Mouse (Mus musculus) heart, embryonic 14.5 days (tissue): ENCODE results near the gene Smoc1. TPM values are rescaled to one million over a fixed set of nuclear protein-coding genes. Genes with fewer than 3 reads are reported as not detected.

ENCODE experiments used
- ATAC-seq: fragments of 200-750 bp; cut with Nextera tagmentation; 2 replicates; pipeline ENCODE4 v1.8.0; 2017; ENCODE audit warnings: low read depth, moderate TSS enrichment; ENCODE audit not compliant: insufficient number of reproducible peaks, insufficient read depth, low FRiP score
- H3K27ac ChIP-seq, 2 experiments: fragments of 200-500 bp in 1 of 2; fragments of 300-500 bp in 1 of 2; sonication (generic) in 1 of 2; replicated peaks in 1 of 2; 2 replicates each; pipeline ENCODE4 v1.5.1; 2012 to 2014; ENCODE audit warnings: low read depth in 2 of 2, low read length in 2 of 2, control low read depth in 1 of 2, mild to moderate bottlenecking in 1 of 2, mixed read lengths in 1 of 2; ENCODE audit not compliant: control insufficient read depth in 1 of 2, insufficient read depth in 1 of 2
- H3K27me3 ChIP-seq: fragments of 300-500 bp; sonication (generic); 2 replicates; pipeline ENCODE4 v1.6.1; 2014; ENCODE audit warnings: mild to moderate bottlenecking, low read length, control low read depth; ENCODE audit not compliant: control insufficient read depth, insufficient read depth
- H3K36me3 ChIP-seq: fragments of 300-500 bp; sonication (generic); 2 replicates; pipeline ENCODE4 v1.6.1; 2014; ENCODE audit warnings: mild to moderate bottlenecking, control low read depth, low read length, mixed read lengths; ENCODE audit not compliant: control insufficient read depth, insufficient read depth
- H3K4me1 ChIP-seq, 2 experiments: fragments of 200-500 bp in 1 of 2; fragments of 300-500 bp in 1 of 2; sonication (generic) in 1 of 2; 2 replicates each; pipeline ENCODE4 v1.6.1; 2012 to 2014; ENCODE audit warnings: low read length in 2 of 2, control low read depth in 1 of 2, mixed read lengths in 1 of 2; ENCODE audit not compliant: control insufficient read depth in 2 of 2, insufficient read depth in 2 of 2
- H3K4me2 ChIP-seq: fragments of 300-500 bp; sonication (generic); 2 replicates; pipeline ENCODE4 v1.6.1; 2014; ENCODE audit warnings: mild to moderate bottlenecking, low read length
- H3K4me3 ChIP-seq, 2 experiments: fragments of 200-500 bp in 1 of 2; fragments of 300-500 bp in 1 of 2; sonication (generic) in 1 of 2; 2 replicates each; pipeline ENCODE4 v1.5.1; 2012 to 2014; ENCODE audit warnings: low read length in 2 of 2, mild to moderate bottlenecking in 2 of 2, control low read depth in 1 of 2, low read depth in 1 of 2, moderate library complexity in 1 of 2; ENCODE audit not compliant: control insufficient read depth in 1 of 2, insufficient read depth in 1 of 2
- H3K9ac ChIP-seq: fragments of 300-500 bp; sonication (generic); 2 replicates; pipeline ENCODE4 v1.6.1; 2014; ENCODE audit warnings: mild to moderate bottlenecking, low read length
- H3K9me3 ChIP-seq: fragments of 300-500 bp; sonication (generic); 2 replicates; pipeline ENCODE4 v1.6.1; 2016; ENCODE audit warnings: low read length, control low read depth; ENCODE audit not compliant: control insufficient read depth
- WGBS: fragments of 180-500 bp; shearing (Covaris S2); extraction: QIAGEN DNeasy Blood & Tissue Kit; methylation state at CpG from one replicate; pipeline ENCODE4 v1.1.7; 2014; 5-methylcytosine and 5-hydroxymethylcytosine counted together
- polyA plus RNA-seq: library from polyadenylated mRNA; unstranded; fragments of >200 nt; fragmentation: Nextera tagmentation; extraction: Ambion mirVana; gene quantifications from 2 replicates; pipeline ENCODE4 v1.2.1, GENCODE M21; 2014

Smoc1 gene
- polyA plus RNA-seq, 1 experiment from 2014 or later: 8.1 TPM

DNA sequence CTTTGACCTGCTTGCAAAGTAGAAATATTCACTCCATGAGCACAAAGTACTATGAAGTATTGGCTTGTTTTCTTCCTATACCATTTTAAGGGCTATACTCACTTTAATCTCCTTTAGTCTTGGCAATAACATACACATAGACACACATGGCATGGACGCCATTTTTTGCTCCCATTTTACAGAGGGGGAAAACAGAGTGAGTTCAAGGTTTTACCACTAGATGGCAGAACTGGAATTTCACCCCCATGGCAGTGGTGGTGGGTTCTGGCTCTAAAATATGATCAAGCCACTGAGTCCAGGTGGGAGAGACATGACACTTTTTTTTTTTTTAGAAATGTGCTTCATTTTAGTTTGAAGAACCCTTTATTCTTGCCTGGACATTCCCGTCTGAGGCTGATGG is 1.6 kb upstream of the Smoc1 start:
- Histone ChIP-seq H3K4me1 (peaks cover 5 to 13% of the 10 kb centered on the region in 2 experiments; a peak in 2 of 4 replicates), H3K36me3 (no peaks in the 10 kb centered on the region), H3K27ac (no peak overlapping the region), H3K27me3 (peaks cover 46% of the 10 kb centered on the region), H3K9me3 (no peaks in the 10 kb centered on the region), H3K9ac (no peak overlapping the region), H3K4me3 (no peak overlapping the region), H3K4me2 (no peak overlapping the region)
- ATAC-seq: no peak
- WGBS: 52% methylated on average over 2 of the region's 2 CpGs

DNA sequence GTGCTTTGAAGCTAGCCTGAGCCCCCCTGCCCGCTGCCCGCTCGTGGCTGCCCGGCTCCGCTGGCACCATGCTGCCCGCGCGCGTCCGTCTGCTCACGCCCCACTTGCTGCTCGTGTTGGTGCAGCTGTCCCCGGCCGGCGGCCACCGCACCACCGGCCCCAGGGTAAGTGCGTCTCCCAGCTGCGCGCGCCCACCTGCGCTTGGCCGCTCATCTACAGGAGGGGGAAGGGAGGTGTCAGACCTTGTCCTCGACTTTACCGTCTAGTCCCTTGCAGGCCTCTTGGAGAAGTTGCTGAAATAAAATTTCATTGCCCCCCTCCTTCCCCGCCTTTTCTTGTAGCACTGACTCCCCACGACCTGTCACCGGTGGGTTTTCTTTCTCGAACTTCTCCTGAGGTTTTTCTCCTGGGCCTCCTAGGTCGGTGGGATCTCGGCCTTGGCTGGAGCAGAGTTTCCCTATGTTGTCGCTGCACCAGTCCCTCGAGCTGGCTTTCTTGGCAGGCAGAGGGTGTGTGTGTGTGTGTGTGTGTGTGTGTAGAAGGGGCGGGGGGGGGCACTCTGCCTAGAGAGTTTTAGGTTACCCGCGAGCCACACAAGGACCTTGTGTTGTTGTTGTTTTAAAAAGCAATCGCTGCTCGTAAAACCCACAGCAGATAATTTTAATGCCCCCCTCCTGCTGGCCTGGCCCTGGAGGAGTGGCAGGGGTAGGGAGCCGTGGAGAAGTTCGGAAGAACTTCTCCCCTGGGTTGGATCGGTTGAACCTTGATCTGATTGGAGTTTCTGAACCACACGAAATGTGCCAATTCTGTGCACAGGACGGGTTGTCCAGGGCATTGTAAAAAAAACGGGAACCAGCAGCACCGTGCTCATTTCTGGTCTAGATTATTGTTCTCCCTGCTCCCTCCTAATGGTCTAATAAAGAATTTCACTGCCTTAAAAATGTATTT is 661 bp downstream of the Smoc1 start:
- Histone ChIP-seq H3K27me3 (peaks cover 49% of the 10 kb centered on the region), H3K27ac (no peak overlapping the region), H3K36me3 (no peaks in the 10 kb centered on the region), H3K4me2 (peak overlapping the region; percentile 98), H3K4me1 (peaks cover 5 to 13% of the 10 kb centered on the region in 2 experiments; a peak in 2 of 4 replicates), H3K9ac (peak overlapping the region; percentile 72), H3K9me3 (no peaks in the 10 kb centered on the region), H3K4me3 (peak overlapping the region; percentile 52 to 68)
- peak; percentile 9; the same call in 1 of the 2 replicates for ATAC-seq
- 6% methylated on average over 44 of the region's 45 CpGs for WGBS

DNA sequence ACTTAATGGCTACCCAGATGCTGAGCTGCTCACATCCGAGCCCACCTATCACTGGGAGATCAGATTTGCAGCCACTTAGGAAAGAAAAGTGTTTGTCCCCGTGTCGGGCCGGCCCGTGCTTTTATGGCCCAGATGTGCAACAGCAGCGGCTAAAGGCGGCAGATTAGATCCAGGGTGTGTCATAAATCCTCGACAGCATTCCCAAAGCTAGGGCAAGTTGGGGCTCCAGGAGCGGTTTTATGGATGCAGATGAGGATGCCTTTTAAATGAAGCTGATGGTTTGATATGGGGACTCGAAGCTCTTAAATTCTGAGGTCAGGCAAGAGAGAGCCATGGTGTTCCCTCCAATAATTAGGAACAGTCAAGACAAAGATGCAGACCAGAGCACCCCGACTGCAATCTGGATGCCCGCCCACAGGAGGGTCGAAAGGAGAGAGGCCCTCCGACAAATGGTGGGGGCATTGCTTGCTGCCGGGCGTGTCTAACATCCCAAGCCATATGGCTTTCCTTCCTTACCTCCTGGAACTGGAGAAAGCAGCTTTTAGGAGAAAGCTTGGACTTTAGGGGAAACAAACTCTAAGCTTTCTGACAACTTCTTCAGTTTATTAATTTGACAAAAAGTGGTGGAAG is 1.8 kb downstream of the Smoc1 start:
- H3K27me3 ChIP-seq: peaks cover 49% of the 10 kb centered on the region
- H3K4me2 ChIP-seq: peak overlapping the region; percentile 98
- ATAC-seq: no peak
- H3K9ac ChIP-seq: no peak overlapping the region
- WGBS: 40% methylated on average over 16 of the region's 16 CpGs
- H3K9me3 ChIP-seq: no peaks in the 10 kb centered on the region
- no peak overlapping the region for H3K27ac ChIP-seq
- peak overlapping the region in 1 of 2 experiments; percentile 68; a peak in 1 of 4 replicates for H3K4me3 ChIP-seq
- H3K4me1 ChIP-seq: peaks cover 5 to 13% of the 10 kb centered on the region in 2 experiments; a peak in 2 of 4 replicates
- H3K36me3 ChIP-seq: no peaks in the 10 kb centered on the region

DNA sequence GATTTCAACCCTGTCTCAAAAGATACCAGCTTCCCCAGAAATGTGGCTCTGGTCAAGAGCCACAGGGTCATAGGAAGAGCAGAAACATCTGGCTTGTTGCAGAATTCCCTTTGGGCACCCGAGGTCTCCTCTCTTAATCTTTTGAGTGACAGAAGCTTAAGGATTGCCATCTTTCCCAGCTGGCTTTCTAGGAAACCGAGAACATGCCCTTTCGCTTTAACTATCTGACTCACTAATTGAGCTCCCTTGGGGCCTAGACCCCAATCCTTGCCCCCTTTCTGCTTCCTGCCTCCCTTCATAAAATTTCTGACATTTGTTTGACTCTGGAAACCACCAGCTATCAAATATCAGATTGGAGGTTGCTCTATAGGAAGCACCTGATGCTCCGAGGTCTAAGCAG is 3.1 kb downstream of the Smoc1 start:
- ATAC-seq: no peak
- 48% methylated on average over 4 of the region's 4 CpGs for WGBS
- no peaks in the 10 kb centered on the region for H3K9me3 ChIP-seq
- no peak overlapping the region for H3K9ac ChIP-seq
- peaks cover 45% of the 10 kb centered on the region for H3K27me3 ChIP-seq
- no peak overlapping the region for H3K4me3 ChIP-seq
- H3K4me2 ChIP-seq: no peak overlapping the region
- no peak overlapping the region for H3K27ac ChIP-seq
- H3K4me1 ChIP-seq: peaks cover 5 to 13% of the 10 kb centered on the region in 2 experiments; a peak in 2 of 4 replicates
- H3K36me3 ChIP-seq: no peaks in the 10 kb centered on the region

DNA sequence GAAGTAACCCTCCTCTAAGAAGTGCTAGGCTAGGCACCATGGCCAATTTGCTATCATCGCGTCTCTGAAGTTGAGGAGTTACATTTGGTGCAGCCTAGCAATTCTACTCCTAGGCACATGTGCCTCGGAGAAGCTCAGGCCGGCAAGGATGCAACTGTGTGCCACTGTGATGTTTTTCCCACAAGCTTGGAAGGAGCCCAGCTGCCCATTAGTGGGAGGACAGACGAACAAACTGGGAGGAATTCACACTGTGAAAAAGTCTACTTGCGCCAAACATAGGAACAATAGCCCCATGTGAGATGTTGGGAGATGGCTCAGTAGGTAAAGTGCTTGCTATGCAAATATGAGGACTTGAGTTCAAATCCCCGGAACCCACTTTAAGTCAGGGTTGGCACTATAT is 5.0 kb downstream of the Smoc1 start:
- Histone ChIP-seq H3K4me1 (peaks cover 0 to 7% of the 10 kb centered on the region in 2 experiments; a peak in 2 of 4 replicates), H3K36me3 (no peaks in the 10 kb centered on the region), H3K27me3 (peaks cover 35% of the 10 kb centered on the region), H3K27ac (no peak overlapping the region), H3K9me3 (no peaks in the 10 kb centered on the region), H3K4me2 (no peak overlapping the region), H3K4me3 (no peak overlapping the region), H3K9ac (no peak overlapping the region)
- ATAC-seq: no peak
- 72% methylated on average over 7 of the region's 7 CpGs for WGBS

DNA sequence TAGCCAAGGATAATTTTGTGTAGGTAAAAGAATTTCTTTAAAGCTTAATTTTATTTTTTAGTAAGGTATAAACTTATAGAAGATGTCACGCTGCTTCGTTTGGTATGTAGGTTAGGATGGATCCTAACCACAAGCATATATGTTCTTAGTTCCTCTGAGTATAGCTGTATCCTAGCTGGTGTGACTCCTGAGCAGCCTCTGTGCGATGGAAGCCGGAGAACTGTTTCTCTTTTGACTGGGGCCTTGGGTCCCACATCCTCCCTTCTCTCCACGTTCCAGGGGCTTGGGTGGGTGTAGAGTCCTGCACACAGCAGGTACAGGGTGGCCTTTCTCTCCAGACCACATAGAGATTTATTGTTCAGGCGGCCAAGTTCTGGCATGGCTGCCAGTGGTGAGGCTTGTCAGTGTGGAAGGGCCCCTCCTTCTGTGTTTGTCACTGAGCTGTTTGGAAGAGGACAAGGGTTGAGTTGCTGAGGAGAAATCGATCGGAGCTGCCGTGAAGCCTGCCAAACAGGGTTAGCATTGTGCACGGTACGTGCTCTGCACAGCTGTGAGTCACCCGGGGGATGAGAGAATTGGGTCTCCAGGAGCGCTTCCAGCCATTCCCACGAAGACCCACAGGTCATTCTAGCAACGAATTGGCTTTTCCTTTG is 6.9 kb downstream of the Smoc1 start:
- 74% methylated on average over 15 of the region's 15 CpGs for WGBS
- no peak overlapping the region for H3K9ac ChIP-seq
- no peaks in the 10 kb centered on the region for H3K4me1 ChIP-seq
- H3K9me3 ChIP-seq: no peaks in the 10 kb centered on the region
- no peak overlapping the region for H3K27ac ChIP-seq
- H3K4me2 ChIP-seq: no peak overlapping the region
- no peak for ATAC-seq
- H3K4me3 ChIP-seq: no peak overlapping the region
- H3K27me3 ChIP-seq: peaks cover 15% of the 10 kb centered on the region; the same call in 1 of the 2 replicates
- no peaks in the 10 kb centered on the region for H3K36me3 ChIP-seq

DNA sequence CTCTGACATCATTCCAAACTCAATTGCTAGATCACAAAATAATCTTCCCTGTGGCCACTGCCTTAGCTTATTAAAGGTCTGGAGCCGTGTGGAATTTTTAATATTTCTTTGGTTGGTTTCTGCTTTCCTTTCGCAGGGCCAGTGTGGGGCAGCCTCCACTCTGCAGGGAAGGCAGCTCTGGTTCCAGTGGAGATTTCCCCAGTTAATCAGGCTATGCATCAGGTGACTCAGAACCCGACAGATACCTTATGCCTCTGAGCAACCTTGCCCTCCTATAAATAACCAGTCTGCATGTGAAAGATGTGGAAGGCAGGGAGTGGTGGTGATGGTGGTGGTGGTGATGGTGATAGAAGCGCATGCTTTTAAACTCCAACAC is 7.4 kb downstream of the Smoc1 start:
- Histone ChIP-seq H3K4me2 (no peak overlapping the region), H3K4me3 (no peak overlapping the region), H3K9me3 (no peaks in the 10 kb centered on the region), H3K27ac (no peak overlapping the region), H3K27me3 (peaks cover 12% of the 10 kb centered on the region; the same call in 1 of the 2 replicates), H3K36me3 (no peaks in the 10 kb centered on the region), H3K4me1 (no peaks in the 10 kb centered on the region), H3K9ac (no peak overlapping the region)
- 67% methylated on average over 4 of the region's 4 CpGs for WGBS
- ATAC-seq: no peak
